Mouse (Mus musculus): ENCODE measurements at regions not wholly inside any gene's neighbourhood (a gene's known extent, or its start where the extent isn't known, plus 50 kb on each side); places are given as distances from the start of the nearest gene placed in this dataset.

DNA sequence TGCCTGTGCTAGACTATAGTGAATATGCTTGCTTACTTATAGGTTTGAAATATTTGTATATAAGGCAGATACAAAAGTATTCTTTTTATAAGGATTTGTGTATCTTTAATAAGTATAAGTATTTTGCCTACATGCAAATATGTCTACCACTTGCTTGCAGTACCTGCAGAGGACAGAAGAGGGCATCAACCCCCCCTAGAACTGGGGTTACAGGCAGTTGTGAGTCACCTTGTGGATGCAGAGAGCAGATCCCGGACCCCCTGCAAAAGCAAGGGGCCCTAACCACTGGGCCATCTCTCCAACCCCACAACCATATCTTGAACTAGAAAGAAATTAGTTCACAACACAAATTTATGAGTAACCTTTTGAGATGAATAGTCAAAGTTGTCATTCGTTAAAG lies 91.3 kb upstream of the Phactr1 start:
- in situ Hi-C loops (cut with MboI; ENCODE audit: low sequenced_read_pairs), result loop anchor here (25.0 kb wide), 1 partner anchor 952 kb away; no protein-coding TSS in a partner anchor

DNA sequence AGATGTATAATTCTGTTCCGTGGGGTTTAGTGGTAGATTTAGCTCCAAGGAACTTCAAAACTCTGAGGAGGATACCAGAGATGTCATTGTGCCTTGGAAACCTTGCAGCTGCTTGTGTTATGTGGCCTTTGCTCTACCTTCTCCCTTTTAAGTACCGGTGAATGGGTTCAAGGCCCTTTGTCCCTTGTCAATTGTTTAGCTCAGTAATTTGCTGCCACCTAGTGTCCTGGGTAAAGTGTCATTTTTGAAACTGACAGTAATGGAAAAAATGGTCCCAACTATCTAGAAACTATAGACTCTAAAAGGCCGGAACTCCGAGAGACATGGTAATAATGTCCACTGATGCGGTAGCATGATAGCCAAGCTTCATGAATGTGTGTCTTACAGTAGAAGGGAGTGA lies 90.8 kb upstream of the Phactr1 start:
- in situ Hi-C loops (cut with MboI; ENCODE audit: low sequenced_read_pairs), result loop anchor here (25.0 kb wide), 1 partner anchor 952 kb away; no protein-coding TSS in a partner anchor

DNA sequence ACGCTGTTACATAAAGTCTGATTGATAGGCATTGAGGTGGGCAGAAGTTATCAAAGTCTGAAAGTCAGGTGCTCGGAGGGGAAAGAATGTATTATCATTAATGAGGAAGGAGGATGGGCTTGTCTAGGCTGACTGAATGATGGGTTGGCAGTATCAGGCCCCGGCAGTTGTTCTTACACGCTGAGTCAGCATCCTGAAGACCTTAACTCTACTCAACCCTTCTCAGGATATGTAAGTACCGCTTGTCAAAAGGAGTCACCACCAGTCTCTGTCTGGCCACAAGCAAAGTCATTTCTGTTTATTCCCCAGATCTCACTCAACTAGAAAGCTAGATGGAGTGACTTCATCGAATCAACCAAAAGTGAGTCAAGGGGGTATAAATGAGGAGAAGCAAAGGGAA lies 90.0 kb upstream of the Phactr1 start:
- in situ Hi-C loops (cut with MboI; ENCODE audit: low sequenced_read_pairs), result loop anchor here (25.0 kb wide), 1 partner anchor 953 kb away; no protein-coding TSS in a partner anchor

DNA sequence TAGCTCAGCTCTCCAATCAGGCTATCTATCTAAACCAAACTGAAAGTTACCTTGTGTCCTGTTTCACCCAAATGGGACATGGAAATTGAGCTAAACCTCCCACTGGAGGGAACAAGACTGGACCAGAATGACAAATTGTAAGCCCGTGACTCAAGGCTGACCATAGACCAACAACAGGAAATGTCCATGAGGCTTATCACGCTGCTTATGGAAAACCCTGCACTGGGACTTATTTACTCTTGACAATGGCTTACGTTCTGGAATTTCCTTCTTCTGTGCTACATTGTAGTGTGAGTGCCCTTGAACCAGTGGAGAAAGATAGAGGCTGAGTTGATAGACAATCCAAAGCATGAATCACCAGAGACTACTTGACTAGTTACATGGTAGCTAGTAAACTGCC lies 87.5 kb upstream of the Phactr1 start:
- in situ Hi-C loops (cut with MboI; ENCODE audit: low sequenced_read_pairs), result loop anchor here (25.0 kb wide), 1 partner anchor 956 kb away; no protein-coding TSS in a partner anchor

DNA sequence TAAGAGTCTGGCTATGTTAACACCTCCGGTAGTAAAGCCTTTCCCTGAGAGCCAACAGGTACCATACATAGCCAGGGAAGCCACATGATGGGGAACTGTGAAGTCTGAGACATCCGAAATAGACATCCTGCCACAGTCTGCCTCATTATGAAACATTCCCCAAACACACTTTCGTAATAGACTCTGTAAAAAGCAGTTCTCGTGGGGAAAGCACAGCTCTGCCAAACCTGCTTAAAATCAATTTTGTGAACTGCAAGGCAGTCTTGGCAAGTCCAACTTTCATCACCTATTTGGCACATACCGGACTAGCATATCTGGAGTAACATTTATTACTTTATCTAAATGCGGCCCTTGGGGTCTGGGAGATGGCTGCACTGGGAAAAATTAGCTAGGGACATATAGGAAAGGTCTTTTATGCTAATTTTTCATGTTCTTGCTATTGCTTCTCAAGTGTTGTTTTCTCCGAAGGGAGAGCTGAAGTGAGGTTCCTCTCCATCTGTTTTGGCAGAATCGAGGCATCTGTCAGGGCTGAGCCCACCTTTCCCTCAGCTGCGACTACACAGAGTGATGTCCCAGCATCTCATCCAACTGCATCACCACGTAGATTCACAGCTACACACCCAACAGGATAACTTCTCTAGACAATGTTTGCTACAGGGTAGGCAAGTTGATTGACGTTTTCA lies 86.8 kb upstream of the Phactr1 start:
- in situ Hi-C loops (cut with MboI; ENCODE audit: low sequenced_read_pairs), result loop anchor here (25.0 kb wide), 1 partner anchor 956 kb away; no protein-coding TSS in a partner anchor

DNA sequence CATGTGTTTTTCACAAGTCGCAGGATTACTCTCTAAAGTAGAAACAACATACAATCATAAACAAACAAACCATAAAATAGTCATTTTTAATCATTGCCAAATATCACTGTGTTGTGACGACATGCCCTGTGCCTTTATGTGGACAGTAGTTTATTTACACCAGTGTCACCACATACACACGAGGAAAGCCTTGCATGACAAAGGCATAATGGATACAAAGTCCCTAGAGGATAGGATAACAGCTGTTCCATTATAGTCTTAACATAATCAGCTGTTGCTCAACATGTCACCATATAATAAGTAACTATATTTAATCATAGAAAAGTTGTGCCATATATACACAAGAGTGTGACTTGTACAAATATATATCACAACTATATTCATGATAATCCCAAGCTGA lies 85.2 kb upstream of the Phactr1 start:
- in situ Hi-C loops (cut with MboI; ENCODE audit: low sequenced_read_pairs), result loop anchor here (25.0 kb wide), 1 partner anchor 958 kb away; no protein-coding TSS in a partner anchor

DNA sequence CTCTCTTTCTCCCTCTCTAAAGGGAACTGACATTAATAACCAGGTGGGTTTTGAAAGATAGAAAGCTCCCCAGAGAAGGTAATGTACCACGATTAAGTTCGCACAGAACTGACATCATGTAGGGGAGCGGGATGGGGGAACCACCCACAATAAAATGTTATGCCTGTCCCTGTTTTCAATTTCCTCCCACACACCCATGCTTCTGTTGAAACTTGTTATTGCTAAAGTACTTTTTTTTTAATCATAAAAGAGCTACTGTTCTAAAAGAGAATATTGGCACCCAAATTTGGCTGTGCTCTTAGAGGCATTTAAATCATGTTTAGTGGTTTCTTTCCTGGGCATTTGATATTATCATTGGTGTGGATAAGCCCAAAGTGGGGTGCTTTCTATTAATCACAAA lies 82.6 kb upstream of the Phactr1 start:
- in situ Hi-C loops (cut with MboI; ENCODE audit: low sequenced_read_pairs), result loop anchor here (25.0 kb wide), 1 partner anchor 960 kb away; no protein-coding TSS in a partner anchor

DNA sequence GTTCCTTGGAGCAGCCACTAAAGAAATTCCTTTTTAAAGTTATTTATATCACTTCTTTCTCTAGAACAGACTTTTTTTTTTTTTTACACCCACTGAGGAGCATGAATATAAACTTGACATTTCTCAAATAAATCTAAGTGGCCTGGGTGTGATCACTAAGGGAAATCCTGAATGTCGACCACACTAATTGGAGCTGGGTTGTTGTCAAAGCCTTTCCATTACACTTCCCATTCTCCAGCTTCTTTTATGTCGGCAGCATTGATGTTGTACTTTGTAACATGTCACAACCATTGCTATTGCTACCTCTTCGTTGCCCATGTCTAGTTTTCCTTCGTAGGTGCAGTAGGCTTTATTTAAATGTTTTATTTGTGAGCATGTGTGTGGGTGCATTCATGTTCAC lies 77.1 kb upstream of the Phactr1 start:
- in situ Hi-C loops (cut with MboI; ENCODE audit: low sequenced_read_pairs), result no loop called here

DNA sequence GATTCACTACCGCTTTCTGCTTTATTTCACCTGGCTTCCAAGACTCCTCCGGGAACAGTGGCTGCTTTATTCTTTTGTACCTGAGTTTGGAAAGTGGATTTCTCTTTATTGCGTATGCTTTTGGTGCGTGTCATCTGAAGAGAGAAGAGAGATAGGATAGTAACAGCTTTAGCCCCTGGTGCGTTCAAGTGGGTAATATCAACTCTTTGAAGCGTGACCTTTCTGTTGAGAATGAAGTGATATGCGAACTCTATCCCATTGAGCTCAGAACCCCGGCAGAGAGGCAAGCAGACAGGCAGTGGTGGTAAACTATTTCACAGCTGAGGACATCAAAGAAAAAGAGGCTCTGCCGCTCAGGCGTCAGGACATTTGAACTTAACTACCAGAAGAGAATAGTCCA lies 72.7 kb upstream of the Phactr1 start:
- in situ Hi-C loops (cut with MboI; ENCODE audit: low sequenced_read_pairs), result no loop called here

DNA sequence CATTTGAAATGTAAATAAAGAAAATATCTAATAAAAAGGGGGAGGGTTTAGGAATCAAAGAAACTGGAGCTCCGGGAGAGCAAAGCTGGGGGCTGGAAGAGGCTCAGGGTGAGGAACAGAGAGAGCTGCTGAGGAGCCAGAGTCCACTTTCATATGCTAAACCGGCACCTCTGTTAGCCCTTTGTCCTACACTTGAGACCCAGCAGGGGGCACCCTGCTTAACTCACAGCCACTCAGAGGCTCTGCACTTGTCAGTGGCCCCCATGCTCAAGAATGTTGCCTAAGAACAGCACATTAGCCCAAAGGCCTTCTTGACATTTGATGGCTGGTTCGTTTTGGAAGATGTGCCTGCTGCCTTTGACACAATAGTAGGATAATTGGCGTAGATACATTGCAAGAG lies 71.5 kb upstream of the Phactr1 start:
- in situ Hi-C loops (cut with MboI; ENCODE audit: low sequenced_read_pairs), result no loop called here

DNA sequence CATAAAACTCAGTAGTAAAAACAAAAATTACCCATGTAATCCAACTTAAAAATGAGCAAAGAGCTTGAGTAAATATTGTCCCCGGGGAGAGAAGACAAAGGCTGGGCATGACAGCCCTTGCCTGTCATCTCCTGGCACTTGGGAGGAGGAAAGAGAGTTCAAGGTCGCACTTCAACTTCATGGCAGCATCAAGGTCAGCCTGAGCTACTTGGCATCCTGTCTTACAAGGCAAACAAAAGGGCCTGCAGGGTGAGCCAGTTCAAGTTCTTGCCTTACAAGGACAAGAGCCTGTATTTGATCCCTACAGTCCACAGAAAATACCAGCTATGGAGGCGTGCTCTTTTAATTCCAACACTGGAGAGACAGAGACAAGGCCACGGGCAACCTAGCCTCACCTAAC lies 67.1 kb upstream of the Phactr1 start:
- in situ Hi-C loops (cut with MboI; ENCODE audit: low sequenced_read_pairs), result no loop called here

DNA sequence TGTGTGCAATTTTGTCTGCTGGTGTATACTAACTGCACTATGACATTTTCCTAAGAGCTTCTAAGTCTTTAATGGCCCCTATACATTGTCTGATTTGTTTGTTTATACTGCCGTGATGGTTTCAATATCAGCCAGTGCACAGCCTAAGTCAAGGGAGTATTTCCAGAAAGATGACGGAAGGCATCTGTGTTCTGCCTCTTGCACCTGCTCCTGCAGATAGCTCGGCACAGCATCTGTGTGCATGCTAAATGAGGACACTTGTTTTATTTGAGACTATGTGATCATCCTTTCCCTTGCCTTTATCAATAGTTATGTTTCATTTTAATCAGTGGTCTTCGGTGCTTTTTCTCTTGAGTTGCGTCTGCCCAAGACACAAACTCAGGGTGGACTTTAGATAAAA lies 64.6 kb upstream of the Phactr1 start:
- in situ Hi-C loops (cut with MboI; ENCODE audit: low sequenced_read_pairs), result no loop called here

DNA sequence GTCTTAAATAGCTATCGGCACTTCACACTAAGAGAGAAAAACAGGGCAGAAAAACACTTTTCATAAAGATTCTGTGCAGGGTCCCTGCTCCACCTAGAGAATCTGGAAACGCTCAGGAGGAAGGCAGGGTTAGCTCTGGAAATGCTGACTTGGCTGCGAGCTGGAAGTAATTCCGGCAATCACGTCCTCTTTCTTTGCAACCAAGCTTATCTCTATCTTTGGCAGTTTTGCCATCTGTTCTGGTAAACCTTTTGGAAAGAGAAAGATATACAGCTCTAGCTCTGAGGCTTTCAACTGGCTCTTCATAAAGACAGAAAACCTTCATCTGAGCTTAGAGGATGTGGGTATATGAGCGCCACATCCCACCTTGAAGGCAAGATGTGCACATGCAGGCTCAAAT lies 63.2 kb upstream of the Phactr1 start:
- in situ Hi-C loops (cut with MboI; ENCODE audit: low sequenced_read_pairs), result no loop called here

DNA sequence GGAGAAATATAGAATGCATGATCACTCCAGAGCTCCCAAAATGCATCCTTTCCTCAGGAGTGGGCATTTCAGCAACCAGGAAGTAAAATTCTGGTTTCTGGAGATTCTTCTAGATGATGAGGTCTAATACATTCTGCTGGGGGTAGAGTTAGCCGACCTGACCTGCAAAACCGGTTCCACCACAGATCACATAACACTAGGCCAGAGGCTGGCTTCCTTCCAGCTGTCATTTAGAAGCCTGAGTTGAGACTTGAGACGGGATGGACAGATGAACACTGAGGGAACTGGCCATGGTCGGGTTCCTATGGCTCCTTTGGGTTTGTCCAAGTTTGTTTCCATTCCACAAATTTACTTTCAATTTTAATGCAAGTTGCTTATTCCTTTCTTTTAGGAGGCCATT lies 62.6 kb upstream of the Phactr1 start:
- in situ Hi-C loops (cut with MboI; ENCODE audit: low sequenced_read_pairs), result no loop called here

DNA sequence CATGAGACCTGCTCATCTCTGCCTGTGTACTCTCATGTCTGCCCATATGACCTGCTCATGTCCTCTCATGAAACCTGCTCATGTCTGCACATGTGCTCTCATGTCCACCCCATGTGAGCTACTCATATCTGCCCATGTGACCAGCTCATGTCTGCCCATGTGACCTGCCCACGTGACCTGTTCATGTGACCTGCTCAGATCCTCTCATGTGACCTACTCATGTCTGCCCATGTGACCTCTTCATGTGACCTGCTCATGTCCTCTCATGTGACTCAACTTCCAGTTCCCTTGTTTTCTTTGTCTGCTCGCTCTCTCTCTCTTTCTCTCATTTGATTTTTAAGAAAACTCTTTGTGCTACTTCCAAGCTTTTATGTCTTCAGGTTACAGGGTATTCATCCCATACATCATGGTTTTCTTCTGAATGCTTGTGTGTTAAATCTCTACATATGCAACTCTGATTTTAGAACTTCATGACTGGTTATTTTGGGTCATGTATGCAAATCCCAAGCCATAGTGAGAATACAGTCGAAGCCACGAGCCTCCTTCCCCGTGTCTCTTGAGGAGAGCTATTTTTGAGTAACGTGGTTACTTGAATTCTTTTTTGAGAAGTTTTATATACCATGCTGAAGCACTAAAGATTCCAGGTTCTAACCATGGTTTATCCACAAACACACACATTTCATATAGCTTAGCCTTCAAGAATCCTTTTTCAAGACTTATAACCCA lies 60.7 kb upstream of the Phactr1 start:
- in situ Hi-C loops (cut with MboI; ENCODE audit: low sequenced_read_pairs), result no loop called here

DNA sequence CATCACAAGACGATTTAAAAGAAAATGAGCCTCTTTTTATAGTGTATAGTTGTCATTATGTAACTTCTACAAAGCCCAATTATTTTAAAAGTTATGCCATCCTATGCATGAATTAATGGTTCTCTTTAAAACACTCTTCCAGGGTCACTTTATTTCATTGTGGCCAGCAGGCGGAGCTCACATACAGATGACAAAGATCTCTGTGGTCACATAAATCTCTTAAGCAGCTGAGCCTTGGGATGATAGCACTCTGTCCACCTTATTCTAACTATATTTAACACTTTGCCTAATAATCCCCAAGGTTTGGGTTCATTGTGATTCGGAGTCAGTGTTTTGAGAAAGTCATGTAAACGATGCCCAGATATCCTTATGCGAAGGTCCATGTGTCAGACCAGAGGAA lies 56.9 kb upstream of the Phactr1 start:
- in situ Hi-C loops (cut with MboI; ENCODE audit: low sequenced_read_pairs), result no loop called here

Data from CH12F3 (cell line).